Mouse (Mus musculus) embryo, embryonic 9.5 days (tissue): ENCODE results near the gene Cep57l1.

Source experiments
- DNase-seq: peaks from one replicate; pipeline ENCODE4 v3.0.0-alpha.2; 2017; ENCODE audit errors: extremely low spot score

Cep57l1 gene

GRCm38 (mm10) chr10:41737245-41737644 lies 72.4 kb downstream of the Cep57l1 start:
- no peak for DNase-seq

- DNase-seq = no peak
Observed at GRCm38 (mm10) chr10:41735398-41735797, 74.3 kb downstream of the Cep57l1 start.

GRCm38 (mm10) chr10:41733214-41733613 lies 76.5 kb downstream of the Cep57l1 start:
- no peak for DNase-seq

- no peak for DNase-seq
Observed at GRCm38 (mm10) chr10:41731932-41732331, 77.7 kb downstream of the Cep57l1 start.

- DNase-seq = no peak
Observed at GRCm38 (mm10) chr10:41730746-41731145, 78.9 kb downstream of the Cep57l1 start.

GRCm38 (mm10) chr10:41726215-41726614 lies 83.5 kb downstream of the Cep57l1 start:
- DNase-seq = no peak

GRCm38 (mm10) chr10:41719587-41719986 lies 90.1 kb downstream of the Cep57l1 start:
- no peak for DNase-seq

GRCm38 (mm10) chr10:41716029-41716897 lies 93.4 kb downstream of the Cep57l1 start, which contains the start of gene Ccdc162:
TSS of gene Ccdc162 (minus strand) at chr10:41716634.
- peak; percentile 20 for DNase-seq

- DNase-seq = no peak
Observed at GRCm38 (mm10) chr10:41715557-41715956, 94.1 kb downstream of the Cep57l1 start.

GRCm38 (mm10) chr10:41711467-41711866 lies 98.2 kb downstream of the Cep57l1 start:
- no peak for DNase-seq

GRCm38 (mm10) chr10:41710773-41711172 lies 98.9 kb downstream of the Cep57l1 start:
- no peak for DNase-seq

- DNase-seq = no peak
Observed at GRCm38 (mm10) chr10:41709341-41709740, 100.3 kb downstream of the Cep57l1 start.

- DNase-seq = no peak
Observed at GRCm38 (mm10) chr10:41699669-41700068, 110.0 kb downstream of the Cep57l1 start.

GRCm38 (mm10) chr10:41697040-41697439 lies 112.6 kb downstream of the Cep57l1 start:
- no peak for DNase-seq

- DNase-seq = no peak
Observed at GRCm38 (mm10) chr10:41690978-41691377, 118.7 kb downstream of the Cep57l1 start.

GRCm38 (mm10) chr10:41689941-41690887 lies 119.5 kb downstream of the Cep57l1 start:
- peak; percentile 79 for DNase-seq

- DNase-seq = peak; percentile 39
Observed at GRCm38 (mm10) chr10:41684548-41684996, 125.1 kb downstream of the Cep57l1 start.

GRCm38 (mm10) chr10:41682546-41683393 lies 126.9 kb downstream of the Cep57l1 start:
- DNase-seq = peak; percentile 82

- DNase-seq = peak; percentile 73
Observed at GRCm38 (mm10) chr10:41678746-41679360, 130.8 kb downstream of the Cep57l1 start.

- no peak for DNase-seq
Observed at GRCm38 (mm10) chr10:41677396-41677795, 132.3 kb downstream of the Cep57l1 start.

GRCm38 (mm10) chr10:41676661-41677061 lies 133.0 kb downstream of the Cep57l1 start:
- DNase-seq = no peak
